ENCODE assay signal across 19 mouse cellular contexts in genomic region chr12:108673546-108673945, GRCm38 (mm10). TPM values are rescaled to one million over a fixed set of nuclear protein-coding genes. Genes with fewer than 3 reads are reported as not detected.
DNase-seq lines count a peak whose midpoint lies in the region; ATAC-seq lines count a peak whose summit lies in the region.
"Had no signal": no experiment of that assay in that cellular context is flagged by ENCODE, and none has a peak within 500 bp of the region (broad histone marks: within the 10 kb centered on the region; RNA-seq: fewer than 3 reads in every experiment).

No protein-coding gene starts in this region.

- no peak for ATAC-seq in kidney, embryonic 14.5 days (ENCODE audit: low FRiP score, low TSS enrichment)
- no peak for ATAC-seq in hindbrain, embryonic 12.5 days (ENCODE audit: low FRiP score)
- ATAC-seq: forebrain, embryonic 15.5 days; intestine, embryonic 16.5 days had no signal

- no peaks in the 10 kb centered on the region for H3K27me3 ChIP-seq in kidney, embryonic 14.5 days (ENCODE audit: control insufficient read depth, insufficient read depth, low read length)
- H3K27me3 ChIP-seq in hindbrain, embryonic 12.5 days: no peaks in the 10 kb centered on the region
- H3K27me3 ChIP-seq: embryonic facial prominence, embryonic 12.5 days; forebrain, embryonic 15.5 days; hindbrain, embryonic 15.5 days had no signal

- no peak overlapping the region for H3K4me2 ChIP-seq in kidney, embryonic 14.5 days (replicated peaks; ENCODE audit: low read depth, low read length)
- H3K4me2 ChIP-seq in hindbrain, embryonic 12.5 days (replicated peaks): no peak overlapping the region
- H3K4me2 ChIP-seq: embryonic facial prominence, embryonic 12.5 days; forebrain, embryonic 15.5 days; hindbrain, embryonic 15.5 days had no signal

- H3K4me3 ChIP-seq in kidney, embryonic 14.5 days (ENCODE audit: low read length): no peak overlapping the region
- no peak overlapping the region for H3K4me3 ChIP-seq in hindbrain, embryonic 12.5 days
- H3K4me3 ChIP-seq: embryonic facial prominence, embryonic 12.5 days; forebrain, embryonic 15.5 days; heart, embryonic 10.5 days; hindbrain, embryonic 10.5 days; hindbrain, embryonic 15.5 days had no signal

- H3K4me1 ChIP-seq in kidney, embryonic 14.5 days (ENCODE audit: control insufficient read depth, insufficient read depth, low read length): no peaks in the 10 kb centered on the region
- peaks cover 4% of the 10 kb centered on the region for H3K4me1 ChIP-seq in hindbrain, embryonic 12.5 days
- H3K4me1 ChIP-seq: embryonic facial prominence, embryonic 12.5 days; hindbrain, embryonic 10.5 days had no signal

- H3K9ac ChIP-seq in kidney, embryonic 14.5 days (ENCODE audit: low read depth, low read length): no peak overlapping the region
- no peak overlapping the region for H3K9ac ChIP-seq in hindbrain, embryonic 12.5 days
- H3K9ac ChIP-seq: embryonic facial prominence, embryonic 12.5 days; forebrain, embryonic 15.5 days; hindbrain, embryonic 15.5 days had no signal

- H3K9me3 ChIP-seq in kidney, embryonic 14.5 days (ENCODE audit: control insufficient read depth, low read length): no peaks in the 10 kb centered on the region
- no peaks in the 10 kb centered on the region for H3K9me3 ChIP-seq in hindbrain, embryonic 12.5 days (replicated peaks)
- H3K9me3 ChIP-seq: embryonic facial prominence, embryonic 12.5 days; forebrain, embryonic 15.5 days; heart, embryonic 10.5 days; hindbrain, embryonic 10.5 days; hindbrain, embryonic 15.5 days had no signal

- 89% methylated on average over 3 of the region's 3 CpGs for WGBS in kidney, embryonic 14.5 days
- WGBS in hindbrain, embryonic 12.5 days: 70% methylated on average over 3 of the region's 3 CpGs

- peak; percentile 43 for DNase-seq in cerebellum, adult 9-10 months
- no peak for DNase-seq in cerebellum, postnatal 4 days (ENCODE audit: low spot score in 2 of 2)
- peak; percentile 25 for DNase-seq in lung, postnatal 36 days
- no peak for DNase-seq in lung, postnatal 4 days
- DNase-seq in cerebellum, adult 9-11 months: peak; percentile 21
- peak; percentile 48 to 65 for DNase-seq in cerebellum, postnatal 25 days
- DNase-seq: adrenal gland, adult 8-10 months; adrenal gland, postnatal 36 days; gastrocnemius, postnatal 10 days; heart, postnatal 14 days; kidney, adult 2 months had no signal

- no peak overlapping the region for H3K27ac ChIP-seq in kidney, embryonic 14.5 days (ENCODE audit: low read depth, low read length)
- no peak overlapping the region for H3K27ac ChIP-seq in hindbrain, embryonic 12.5 days
- H3K27ac ChIP-seq: embryonic facial prominence, embryonic 12.5 days; forebrain, embryonic 15.5 days; heart, embryonic 10.5 days; hindbrain, embryonic 10.5 days; hindbrain, embryonic 15.5 days had no signal

- H3K36me3 ChIP-seq in kidney, embryonic 14.5 days (ENCODE audit: control insufficient read depth, insufficient read depth, low read length): peaks cover 40% of the 10 kb centered on the region
- peaks cover 56% of the 10 kb centered on the region for H3K36me3 ChIP-seq in hindbrain, embryonic 12.5 days

RNA-seq across cellular contexts. Expression of gene Degs2, which starts 28.6 kb away (rescaled TPM):
- 6.6 and 7.3 TPM in 2 replicates for polyA plus RNA-seq in kidney, embryonic 14.5 days (2014; fragmentation: Nextera tagmentation; extraction: Ambion mirVana)
- 1.7 and 2.2 TPM in 2 replicates for polyA plus RNA-seq in hindbrain, embryonic 12.5 days (2016; fragmentation: Nextera tagmentation; extraction: Ambion mirVana)

Comparison
In these comparisons a context has a peak if more than half of its experiments do, and no peak if none do; other contexts are left out.
1. DNase-seq: peak in cerebellum, adult 9-10 months (single experiment), lung, postnatal 36 days (single experiment), cerebellum, adult 9-11 months (single experiment) and cerebellum, postnatal 25 days (2 of 2); none in cerebellum, postnatal 4 days (0 of 2) and lung, postnatal 4 days (0 of 2).